Mouse (Mus musculus) liver, adult 2 months (tissue): Measurements from ENCODE around the gene Ppib. TPM values are rescaled to one million over a fixed set of nuclear protein-coding genes. Genes with fewer than 3 reads are reported as not detected.

Experiments
- DNase-seq: peaks from one replicate; pipeline ENCODE4 v3.0.0-alpha.2; 2011; ENCODE audit warnings: low read depth, low spot score; ENCODE audit errors: extremely low read depth
- H3K27ac ChIP-seq: fragments of 200-500 bp; replicated peaks from 2 replicates; pipeline ENCODE4 v1.5.1; 2012; ENCODE audit warnings: low read depth, mild to moderate bottlenecking, control low read depth, inconsistent platforms, low read length; ENCODE audit not compliant: insufficient read depth
- H3K27me3 ChIP-seq: fragments of 200-500 bp; 2 replicates; pipeline ENCODE4 v1.6.1; 2012; ENCODE audit warnings: mild to moderate bottlenecking, moderate library complexity, low read length, inconsistent platforms; ENCODE audit not compliant: control insufficient read depth, insufficient read depth
- H3K36me3 ChIP-seq: fragments of 200-500 bp; 2 replicates; pipeline ENCODE4 v1.6.1; 2012; ENCODE audit warnings: low read length, inconsistent platforms; ENCODE audit not compliant: control insufficient read depth, insufficient read depth
- H3K4me1 ChIP-seq: fragments of 200-500 bp; 2 replicates; pipeline ENCODE4 v1.6.1; 2011; ENCODE audit warnings: low read length; ENCODE audit not compliant: control insufficient read depth, insufficient read depth
- H3K4me3 ChIP-seq: fragments of 200-500 bp; 2 replicates; pipeline ENCODE4 v1.5.1; 2011; ENCODE audit warnings: low read depth, mild to moderate bottlenecking, control low read depth, low read length, moderate library complexity; ENCODE audit not compliant: insufficient read depth
- H3K79me2 ChIP-seq: fragments of 200-500 bp; 2 replicates; pipeline ENCODE4 v1.6.1; 2012; ENCODE audit warnings: inconsistent platforms, mild to moderate bottlenecking, low read length, moderate library complexity; ENCODE audit not compliant: control insufficient read depth, insufficient read depth
- H3K9ac ChIP-seq: fragments of 200-500 bp; 2 replicates; pipeline ENCODE4 v1.6.1; 2012; ENCODE audit warnings: low read depth, mild to moderate bottlenecking, control low read depth, inconsistent platforms, low read length
- CTCF ChIP-seq: fragments of 200-500 bp; IDR thresholded peaks from 2 replicates; pipeline ENCODE4 v1.5.1; 2011; ENCODE audit warnings: low read depth, low read length, control low read depth
- POLR2A ChIP-seq: fragments of 200-500 bp; IDR thresholded peaks from 2 replicates; pipeline ENCODE4 v1.6.1; 2011; ENCODE audit warnings: low read length, control low read depth; ENCODE audit not compliant: insufficient read depth; ENCODE audit errors: extremely low read depth
- WGBS: fragments of 180-500 bp; shearing (Covaris S2); methylation state at CpG from one replicate; pipeline ENCODE4 v1.1.7; 2018; 5-methylcytosine and 5-hydroxymethylcytosine counted together
- polyA plus RNA-seq: library from polyadenylated mRNA; depleted of rRNA; stranded (reverse); fragments of >200 nt; gene quantifications from 2 replicates; pipeline ENCODE4 v1.2.3, GENCODE M21; 2012
- total RNA-seq: library from RNA; depleted of rRNA; stranded (reverse); fragments of >200 nt; gene quantifications from 2 replicates; pipeline ENCODE4 v1.2.3, GENCODE M21; 2014

Ppib gene
- total and polyA plus RNA-seq, 2 experiments: 247 to 435 TPM

DNA sequence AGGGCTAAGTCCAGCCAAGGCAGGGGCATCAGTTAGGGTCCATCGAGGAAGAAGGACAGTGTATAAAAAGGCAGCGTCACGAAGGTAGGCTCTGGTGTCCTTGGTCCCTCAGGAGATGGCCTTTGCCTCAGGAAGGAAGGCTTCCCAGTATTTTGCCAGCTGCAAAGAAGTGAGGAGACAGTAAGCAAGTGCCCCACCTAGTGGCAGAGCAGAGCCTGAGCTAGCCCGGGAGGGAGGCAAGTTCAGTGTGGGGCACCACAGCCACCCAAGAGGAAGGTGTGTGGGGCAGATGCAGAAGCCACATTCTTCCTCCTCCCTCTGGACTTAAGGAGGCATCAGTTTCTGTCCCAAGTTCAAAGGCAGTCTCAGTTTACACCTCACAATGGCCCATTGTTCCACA is 28.4 kb downstream of the Ppib start:
- 32% methylated on average over 4 of the region's 4 CpGs for WGBS
- no peaks in the 10 kb centered on the region for H3K27me3 ChIP-seq
- H3K9ac ChIP-seq: no peak overlapping the region
- H3K4me3 ChIP-seq: no peak overlapping the region
- H3K27ac ChIP-seq: no peak overlapping the region
- no peaks in the 10 kb centered on the region for H3K79me2 ChIP-seq
- peak; percentile 69 for DNase-seq
- TF ChIP-seq CTCF: peak; percentile 92
- TF ChIP-seq POLR2A: no peak
- no peaks in the 10 kb centered on the region for H3K4me1 ChIP-seq
- peaks cover 5% of the 10 kb centered on the region; the same call in 1 of the 2 replicates for H3K36me3 ChIP-seq

DNA sequence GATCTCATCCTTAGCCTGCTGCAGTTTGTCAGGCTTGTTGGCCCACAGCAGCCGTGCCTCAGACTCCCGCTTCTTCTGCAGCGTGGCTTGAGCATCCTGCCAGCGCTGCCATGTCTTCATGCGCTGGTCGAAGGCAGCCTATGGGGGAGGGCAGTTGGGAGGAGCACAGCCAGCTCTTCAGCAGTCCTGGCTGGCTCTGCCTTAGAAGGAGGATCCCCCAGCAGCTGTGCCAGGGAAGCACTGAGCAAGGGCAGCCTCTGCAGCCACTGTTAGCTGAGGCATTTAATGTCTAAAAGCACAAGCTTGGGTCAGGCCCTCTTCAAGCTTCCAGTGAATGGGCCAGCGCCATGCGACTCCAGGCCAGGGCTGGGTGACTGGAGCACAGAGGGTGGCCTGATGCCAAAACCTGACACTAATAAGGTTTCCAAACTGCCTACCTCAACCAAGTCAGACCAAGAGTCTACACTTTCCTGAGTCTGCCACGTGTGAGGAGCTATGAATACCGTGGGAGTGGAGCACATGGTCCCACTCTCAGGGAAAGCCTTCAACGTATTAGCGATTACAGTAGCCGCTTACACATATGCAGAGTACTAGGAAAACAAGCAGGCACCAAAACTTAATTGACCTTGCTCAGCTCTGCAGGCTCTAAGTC is 30.7 kb downstream of the Ppib start:
- WGBS: 84% methylated on average over 13 of the region's 13 CpGs
- TF ChIP-seq POLR2A (no peak), CTCF (no peak)
- H3K27ac ChIP-seq: no peak overlapping the region

DNA sequence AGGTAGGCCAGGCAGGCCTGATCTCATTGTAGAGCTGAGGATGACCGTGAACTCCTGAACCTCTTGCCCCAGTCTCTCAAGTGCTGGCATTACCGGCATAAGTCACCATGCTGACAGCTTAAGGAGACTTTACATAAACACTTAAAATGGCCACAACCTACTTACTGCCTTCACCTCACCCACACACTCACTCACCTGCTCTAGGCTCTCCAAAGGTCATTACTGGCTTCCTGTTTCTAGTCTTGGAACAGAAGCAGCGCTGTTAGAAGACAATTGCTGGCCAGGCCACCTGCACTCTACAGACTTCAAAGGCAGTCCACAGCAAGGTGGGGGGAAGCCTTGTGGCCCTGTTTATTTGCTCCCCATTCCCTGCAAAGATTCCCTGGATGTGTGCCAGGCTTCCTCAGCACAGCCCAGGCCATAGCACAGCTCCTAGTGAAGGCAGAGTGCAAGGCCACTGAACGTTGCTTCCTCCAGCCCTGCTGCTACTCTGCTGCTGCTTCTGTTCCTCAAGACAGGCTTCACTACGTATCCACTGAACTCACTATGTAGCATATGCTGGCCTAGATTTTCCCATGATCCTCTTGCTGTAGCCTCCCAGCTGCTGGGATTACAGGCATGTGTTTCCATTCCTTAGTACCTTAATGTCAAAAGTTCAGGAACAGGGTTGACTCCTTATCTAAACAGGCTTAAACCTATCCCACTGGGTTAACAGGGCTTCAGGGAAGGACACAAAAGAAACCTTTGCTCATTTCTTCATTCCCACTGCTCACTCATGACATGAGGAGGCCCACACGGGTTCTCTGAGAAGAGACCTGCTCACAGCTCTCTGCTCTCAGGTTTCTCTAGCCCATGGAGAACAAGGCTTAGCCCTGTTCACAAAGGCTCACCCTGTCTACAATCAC is 31.6 kb downstream of the Ppib start:
- TF ChIP-seq CTCF (no peak), POLR2A (no peak)
- no peaks in the 10 kb centered on the region for H3K4me1 ChIP-seq
- 64% methylated on average over 6 of the region's 6 CpGs for WGBS
- DNase-seq: no peak
- peaks cover 25% of the 10 kb centered on the region; the same call in 1 of the 2 replicates for H3K36me3 ChIP-seq
- H3K4me3 ChIP-seq: no peak overlapping the region
- H3K27ac ChIP-seq: no peak overlapping the region
- H3K27me3 ChIP-seq: no peaks in the 10 kb centered on the region
- no peaks in the 10 kb centered on the region for H3K79me2 ChIP-seq
- H3K9ac ChIP-seq: no peak overlapping the region

More for the DNA sequence above, 30.7 kb downstream of the Ppib start:
- no peaks in the 10 kb centered on the region for H3K4me1 ChIP-seq
- peaks cover 21% of the 10 kb centered on the region; the same call in 1 of the 2 replicates for H3K36me3 ChIP-seq
- no peak overlapping the region for H3K9ac ChIP-seq
- H3K27me3 ChIP-seq: no peaks in the 10 kb centered on the region
- H3K4me3 ChIP-seq: no peak overlapping the region
- H3K79me2 ChIP-seq: no peaks in the 10 kb centered on the region
- no peak for DNase-seq

DNA sequence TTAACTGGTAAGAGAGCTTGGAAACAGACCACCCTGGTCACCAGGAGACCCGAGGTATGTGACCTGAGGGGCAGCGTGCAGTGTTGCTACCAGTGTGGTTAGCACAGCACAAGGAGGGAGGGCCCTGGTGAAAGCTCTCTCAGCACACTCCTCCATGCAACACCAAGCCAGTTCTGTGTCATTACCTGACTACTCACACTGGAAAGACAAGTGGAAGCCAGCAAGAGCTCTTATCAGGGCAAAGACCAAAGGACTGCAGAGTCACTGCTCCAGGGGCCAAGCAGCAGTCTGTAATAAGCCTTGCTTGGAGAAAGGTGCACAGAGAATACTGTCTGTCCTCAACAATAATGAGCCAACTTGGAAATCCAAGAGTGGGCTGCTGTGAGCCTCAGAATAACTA is 32.6 kb downstream of the Ppib start:
- Histone ChIP-seq H3K4me1 (no peaks in the 10 kb centered on the region), H3K36me3 (peaks cover 32% of the 10 kb centered on the region), H3K27me3 (no peaks in the 10 kb centered on the region), H3K9ac (no peak overlapping the region), H3K79me2 (no peaks in the 10 kb centered on the region), H3K27ac (no peak overlapping the region), H3K4me3 (no peak overlapping the region)
- TF ChIP-seq CTCF: no peak
- no peak for TF ChIP-seq POLR2A
- WGBS: 89% methylated on average over 2 of the region's 2 CpGs
- no peak for DNase-seq

DNA sequence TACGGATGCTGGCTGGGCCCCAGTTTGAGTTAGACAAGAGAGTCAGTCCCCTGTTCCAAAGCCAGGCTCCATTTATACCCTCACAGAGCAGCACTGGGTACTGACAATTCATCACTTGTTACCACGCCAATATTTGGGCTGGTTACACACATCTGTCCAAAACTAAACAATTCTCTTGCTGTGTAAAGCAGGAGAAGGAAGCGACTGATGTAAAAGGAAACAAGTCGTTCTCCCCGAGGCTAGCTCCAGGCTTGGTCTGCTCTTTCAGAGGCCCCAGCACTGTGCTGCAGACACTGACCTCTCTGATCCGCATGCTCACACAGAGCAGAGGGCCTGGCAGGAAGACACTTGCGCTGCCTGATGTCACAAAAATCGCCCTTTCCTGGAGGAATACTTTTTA is 41.6 kb downstream of the Ppib start:
- H3K79me2 ChIP-seq: no peaks in the 10 kb centered on the region
- H3K4me1 ChIP-seq: no peaks in the 10 kb centered on the region
- DNase-seq: no peak
- H3K27me3 ChIP-seq: no peaks in the 10 kb centered on the region
- TF ChIP-seq POLR2A: no peak
- no peak for TF ChIP-seq CTCF
- H3K9ac ChIP-seq: no peak overlapping the region
- no peak overlapping the region for H3K27ac ChIP-seq
- H3K4me3 ChIP-seq: no peak overlapping the region
- peaks cover 47% of the 10 kb centered on the region for H3K36me3 ChIP-seq
- WGBS: 89% methylated on average over 8 of the region's 8 CpGs
